Mouse (Mus musculus) right cerebral cortex, adult 18-20 months (tissue): ENCODE results near the gene Gm20388.
"Not testable (repeated sequence)": the region's sequence is repeated elsewhere in the genome, so short reads cannot be mapped to it uniquely, and the experiment has no call there.

Source experiments
- DNase-seq: peaks from one replicate; pipeline ENCODE4 v3.0.0; 2022; ENCODE audit warnings: mixed read lengths

The Gm20388 gene

DNA sequence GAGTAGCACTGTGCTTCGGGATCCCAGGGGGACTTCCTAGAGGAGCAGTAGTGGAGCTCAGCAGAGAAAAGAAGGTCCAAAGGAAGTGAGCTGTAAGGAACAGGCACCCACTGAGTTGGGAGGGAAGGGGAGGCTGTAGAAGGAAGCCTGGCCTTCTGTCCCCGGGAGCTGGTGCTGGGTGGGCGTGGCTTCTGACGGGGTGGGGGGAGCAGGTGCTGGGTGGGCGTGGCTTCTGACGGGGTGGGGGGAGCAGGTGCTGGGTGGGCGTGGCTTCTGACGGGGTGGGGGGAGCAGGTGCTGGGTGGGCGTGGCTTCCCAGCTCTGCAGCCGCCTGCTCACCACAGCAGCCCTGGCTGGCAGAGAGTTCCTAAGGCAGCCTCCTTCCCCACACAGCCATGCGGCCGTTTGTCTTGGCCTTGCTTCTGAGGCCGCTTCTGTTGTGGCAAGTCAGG, 2413.3 kb downstream of the Gm20388 start:
- DNase-seq, result not testable (repeated sequence)

DNA sequence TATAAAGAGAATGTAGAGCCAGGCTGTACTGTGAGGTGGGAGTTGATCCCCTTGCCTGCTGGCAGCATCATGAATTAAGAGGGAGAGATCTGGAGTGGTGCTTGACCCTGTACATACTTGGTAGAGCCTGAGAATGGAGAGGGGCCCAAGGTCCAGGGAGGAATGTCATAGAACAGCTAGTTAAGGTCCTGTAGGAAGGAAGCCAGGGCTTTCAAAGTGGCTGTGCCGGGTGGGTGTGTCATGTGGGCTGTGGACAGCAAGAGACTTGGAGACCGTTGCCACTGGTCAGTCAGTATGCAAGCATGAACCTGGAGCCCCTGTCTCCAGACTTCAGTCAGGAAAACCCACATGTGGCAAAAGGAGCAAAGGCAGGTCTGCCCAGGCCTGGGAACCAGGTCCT, 2414.6 kb downstream of the Gm20388 start:
- no peak for DNase-seq

DNA sequence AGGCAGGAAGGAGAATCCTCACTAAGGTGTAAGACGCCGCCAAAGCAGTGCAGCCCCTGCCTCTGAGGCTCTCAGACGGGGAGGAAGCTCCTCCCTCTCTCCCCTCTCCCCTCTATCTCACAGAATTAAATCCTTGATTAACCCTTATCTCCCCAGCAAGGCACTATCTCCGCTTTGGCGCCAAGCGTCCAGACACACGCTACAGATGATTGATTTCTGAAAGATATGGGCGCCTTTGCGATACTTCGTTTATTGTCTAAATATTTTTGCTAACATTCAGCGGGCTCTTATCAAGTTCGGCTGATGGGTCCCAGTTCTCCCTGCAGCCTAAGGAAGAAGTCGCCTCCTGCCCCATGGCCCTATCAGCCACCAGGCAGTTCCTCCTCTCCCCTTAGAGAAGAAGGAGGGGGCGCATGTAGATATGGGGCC, 2415.5 kb downstream of the Gm20388 start:
- no peak for DNase-seq

DNA sequence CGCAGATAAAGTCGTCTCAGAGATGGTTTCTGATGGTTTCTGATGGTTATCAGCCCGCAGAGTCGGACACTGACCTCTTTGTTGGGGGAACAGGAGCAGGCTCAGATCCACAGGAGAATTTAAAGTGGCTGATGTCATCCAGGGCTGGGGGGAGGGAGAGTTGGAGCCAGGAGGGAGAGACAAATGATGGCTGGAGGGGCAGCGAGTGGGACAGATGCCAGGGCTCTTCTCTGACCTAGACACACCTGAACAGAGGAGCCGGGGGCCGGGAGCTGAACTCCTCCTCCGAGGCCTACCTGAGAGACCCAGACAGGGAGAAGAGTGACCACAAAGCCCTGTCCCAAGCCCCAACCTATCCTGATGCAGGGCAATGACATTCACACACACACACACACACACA, 2418.4 kb downstream of the Gm20388 start:
- DNase-seq, result no peak

DNA sequence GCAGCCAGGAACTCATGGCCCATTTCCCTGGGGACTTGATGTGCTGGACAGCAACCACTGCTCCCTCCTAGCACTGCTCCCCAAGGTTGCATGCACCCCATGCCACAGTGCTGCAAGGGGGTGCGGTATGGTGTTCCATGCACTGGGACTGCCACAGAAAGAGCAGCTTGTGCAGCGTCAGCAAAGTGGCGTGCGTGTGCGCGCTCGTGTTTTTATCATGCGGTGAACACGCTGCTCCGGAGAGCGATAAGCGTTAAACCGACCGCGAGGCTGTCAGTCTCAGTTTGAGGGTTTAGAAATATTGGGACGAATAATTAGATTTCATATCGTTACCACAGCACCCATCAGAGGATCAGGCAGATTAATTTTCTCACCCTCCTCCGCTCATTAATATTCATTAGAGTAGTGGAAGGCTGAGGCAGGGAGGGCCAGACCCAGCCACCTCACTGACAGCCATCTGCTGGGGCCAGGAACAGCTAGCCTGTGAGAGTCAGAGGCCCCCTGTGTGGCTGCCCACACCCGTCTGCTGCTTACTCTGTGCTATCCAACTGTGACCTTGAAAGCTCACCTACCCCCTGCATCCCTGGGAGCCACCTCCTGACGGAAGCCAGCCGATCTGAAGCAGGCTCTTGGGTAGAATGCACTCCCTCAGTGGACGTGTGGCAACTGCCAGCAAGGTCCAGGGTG, 2419.1 kb downstream of the Gm20388 start:
- no peak for DNase-seq

DNA sequence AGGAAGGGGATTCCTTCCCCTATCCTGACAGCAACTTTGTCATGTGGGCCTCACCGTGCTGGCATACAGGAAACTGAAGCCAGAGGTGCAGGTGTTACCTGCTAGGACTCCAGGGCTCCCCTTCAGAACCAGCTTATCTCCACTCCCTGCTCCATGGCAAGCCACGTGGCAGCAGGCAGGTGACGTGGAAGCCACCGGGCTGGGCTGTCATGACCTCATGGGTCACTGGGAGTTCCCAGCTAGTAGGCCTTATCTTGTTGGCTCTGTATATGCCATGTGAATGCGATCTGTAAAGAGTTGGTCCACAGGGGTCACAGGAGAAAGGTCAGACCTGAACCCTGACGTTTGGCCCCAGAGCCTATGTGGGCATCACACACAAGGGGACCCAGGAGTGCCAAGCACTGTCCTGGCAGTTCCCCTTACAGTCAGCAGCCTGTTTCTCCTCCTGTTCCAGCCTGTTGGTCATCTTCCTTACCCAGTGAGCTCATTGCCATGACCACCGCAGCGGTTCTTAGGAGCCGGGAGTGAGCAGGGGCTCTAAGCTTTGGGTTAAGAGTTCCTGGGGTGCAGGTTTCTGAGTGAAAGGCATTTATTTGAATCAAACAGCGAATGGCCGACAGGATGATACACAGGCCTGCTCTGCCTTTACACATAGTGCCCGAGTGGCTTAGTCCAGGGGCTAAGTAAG, 2419.9 kb downstream of the Gm20388 start:
- DNase-seq, result no peak

DNA sequence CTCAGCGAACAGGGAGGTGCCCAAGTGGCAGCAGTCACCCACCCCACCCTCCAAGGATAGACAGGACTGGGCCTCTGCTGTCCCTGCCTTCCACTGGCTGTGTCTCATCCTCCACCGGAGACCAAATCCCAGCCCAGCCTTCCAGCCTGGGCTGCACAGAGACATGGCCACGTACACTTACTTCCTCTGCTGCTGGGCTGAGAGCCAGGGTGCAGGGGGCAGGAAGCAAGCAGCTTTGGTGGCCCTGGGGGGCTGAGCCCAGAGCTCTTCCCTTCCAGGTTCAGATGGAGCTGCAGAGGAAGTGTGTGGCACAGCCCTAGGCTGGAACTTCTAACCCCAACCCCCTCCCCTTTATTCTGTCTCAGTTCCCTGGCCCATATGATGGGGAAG, 2420.5 kb downstream of the Gm20388 start:
- no peak for DNase-seq

DNA sequence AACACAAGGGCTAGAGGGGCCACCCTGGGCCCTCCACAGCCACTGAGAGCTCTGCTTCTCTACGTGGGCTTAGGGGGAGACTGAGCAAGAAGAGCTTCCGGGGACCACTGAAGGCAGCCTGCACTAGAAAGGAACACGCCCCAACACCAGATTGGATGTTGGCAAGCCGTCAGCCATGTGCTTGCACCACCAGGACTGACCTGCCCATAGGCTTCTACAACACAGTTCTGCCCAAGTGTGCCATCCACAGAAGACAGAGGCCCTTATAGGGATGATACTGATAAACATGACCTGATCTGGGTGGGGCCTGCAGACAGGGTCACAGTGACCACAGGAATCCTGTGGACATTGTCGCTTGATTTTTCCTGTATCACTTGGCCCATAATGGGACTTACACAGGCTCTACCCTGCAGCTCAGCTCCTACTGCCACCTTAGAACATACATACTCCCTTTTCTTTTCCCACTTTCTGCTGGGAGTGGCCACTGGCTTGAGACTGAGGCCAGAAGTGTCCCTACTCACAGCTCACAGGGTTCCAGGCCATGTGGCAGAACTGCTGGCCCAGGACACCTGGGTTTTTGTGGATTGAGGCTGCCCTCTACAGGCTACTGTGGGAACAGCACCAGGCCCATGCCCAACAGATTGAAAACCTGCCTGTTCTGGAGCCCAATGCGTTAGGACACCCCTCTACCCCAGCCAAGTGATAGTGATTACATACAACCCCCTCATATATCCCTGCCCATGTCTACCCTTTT, 2422.3 kb downstream of the Gm20388 start:
- peak; percentile 78 for DNase-seq

DNA sequence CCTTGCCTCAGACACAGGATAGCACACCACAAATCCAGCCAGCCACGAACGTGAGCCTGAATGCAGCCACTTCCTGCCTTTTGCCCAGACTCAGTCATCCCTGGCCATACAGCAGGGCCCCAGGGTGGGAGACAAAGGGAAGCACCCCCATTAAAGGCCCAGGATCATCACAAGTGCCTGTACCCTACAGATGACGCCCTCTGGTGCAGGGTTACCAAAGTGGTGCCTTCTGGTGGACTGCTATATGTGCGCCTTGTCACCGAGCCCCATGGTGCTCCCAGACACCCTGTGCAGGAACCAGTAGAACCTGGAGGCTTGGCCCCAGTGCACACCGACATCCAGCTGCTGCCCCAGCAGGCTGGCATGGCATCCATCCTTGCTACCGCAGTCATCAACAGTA, 2422.9 kb downstream of the Gm20388 start:
- DNase-seq, result no peak

DNA sequence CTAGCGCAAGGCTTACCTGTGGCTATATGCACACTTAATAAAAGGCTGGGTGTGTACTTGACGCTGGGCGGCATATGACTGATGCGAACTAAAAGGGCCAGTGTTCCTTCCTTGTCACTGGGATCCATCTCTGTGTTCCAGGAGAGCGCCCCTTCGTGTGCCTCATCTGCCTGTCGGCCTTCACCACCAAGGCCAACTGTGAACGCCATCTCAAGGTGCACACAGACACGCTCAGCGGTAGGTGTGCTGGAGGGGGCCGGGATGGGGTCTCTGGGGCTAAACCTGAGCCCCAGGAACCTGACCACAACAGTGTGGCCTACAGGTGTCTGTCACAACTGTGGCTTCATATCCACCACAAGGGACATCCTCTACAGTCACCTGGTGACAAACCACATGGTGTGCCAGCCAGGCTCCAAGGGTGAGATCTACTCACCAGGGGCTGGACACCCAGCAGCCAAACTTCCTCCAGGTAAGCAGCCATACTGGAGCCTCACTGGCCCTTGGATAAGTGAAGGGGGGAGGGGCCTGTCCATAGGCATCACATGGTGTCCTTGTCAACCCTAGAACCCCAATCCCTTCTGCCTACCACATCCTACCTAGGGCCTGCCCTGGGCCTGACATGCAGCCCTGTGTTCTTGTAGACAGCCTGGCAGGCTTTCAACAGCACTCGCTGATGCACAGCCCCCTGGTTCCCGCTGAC, 2424.3 kb downstream of the Gm20388 start:
- no peak for DNase-seq

DNA sequence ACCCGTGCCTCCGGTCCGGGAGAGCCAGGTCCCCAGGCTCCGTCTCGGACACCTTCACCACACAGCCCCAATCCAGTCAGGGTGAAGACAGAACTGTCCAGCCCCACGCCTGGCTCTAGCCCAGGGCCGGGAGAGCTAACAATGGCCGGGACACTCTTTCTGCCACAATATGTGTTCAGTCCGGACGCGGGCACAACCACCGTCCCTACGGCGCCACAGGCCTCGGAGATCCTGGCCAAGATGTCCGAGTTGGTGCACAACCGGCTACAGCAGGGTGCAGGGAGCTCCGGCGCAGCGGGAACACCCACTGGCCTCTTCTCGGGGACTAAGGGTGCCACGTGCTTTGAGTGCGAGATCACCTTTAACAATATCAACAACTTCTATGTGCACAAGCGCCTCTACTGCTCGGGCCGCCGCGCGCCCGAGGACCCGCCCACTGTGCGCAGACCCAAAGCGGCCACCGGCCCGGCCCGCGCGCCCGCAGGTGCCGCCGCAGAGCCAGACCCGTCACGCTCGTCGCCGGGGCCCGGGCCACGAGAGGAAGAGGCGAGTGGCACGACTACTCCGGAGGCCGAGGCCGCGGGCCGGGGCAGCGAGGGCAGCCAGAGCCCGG, 2425.1 kb downstream of the Gm20388 start:
- no peak for DNase-seq

DNA sequence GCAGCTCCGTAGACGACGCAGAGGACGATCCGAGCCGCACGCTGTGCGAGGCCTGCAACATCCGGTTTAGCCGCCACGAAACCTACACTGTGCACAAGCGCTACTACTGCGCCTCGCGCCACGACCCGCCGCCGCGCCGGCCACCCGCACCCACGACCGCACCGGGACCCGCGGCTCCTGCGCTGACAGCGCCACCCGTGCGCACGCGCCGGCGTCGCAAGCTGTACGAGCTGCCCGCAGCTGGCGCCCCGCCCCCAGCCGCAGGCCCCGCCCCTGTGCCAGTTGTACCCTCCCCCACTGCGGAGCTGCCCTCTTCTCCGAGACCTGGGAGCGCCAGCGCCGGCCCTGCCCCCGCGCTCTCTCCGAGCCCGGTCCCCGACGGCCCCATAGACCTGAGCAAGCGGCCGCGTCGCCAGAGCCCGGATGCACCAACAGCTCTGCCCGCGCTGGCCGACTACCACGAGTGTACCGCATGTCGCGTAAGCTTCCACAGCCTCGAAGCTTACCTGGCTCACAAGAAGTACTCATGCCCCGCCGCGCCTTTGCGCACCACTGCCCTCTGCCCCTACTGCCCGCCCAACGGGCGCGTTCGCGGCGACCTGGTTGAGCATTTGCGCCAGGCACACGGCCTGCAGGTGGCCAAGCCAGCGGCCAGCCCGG, 2425.7 kb downstream of the Gm20388 start:
- DNase-seq, result peak; percentile 66

DNA sequence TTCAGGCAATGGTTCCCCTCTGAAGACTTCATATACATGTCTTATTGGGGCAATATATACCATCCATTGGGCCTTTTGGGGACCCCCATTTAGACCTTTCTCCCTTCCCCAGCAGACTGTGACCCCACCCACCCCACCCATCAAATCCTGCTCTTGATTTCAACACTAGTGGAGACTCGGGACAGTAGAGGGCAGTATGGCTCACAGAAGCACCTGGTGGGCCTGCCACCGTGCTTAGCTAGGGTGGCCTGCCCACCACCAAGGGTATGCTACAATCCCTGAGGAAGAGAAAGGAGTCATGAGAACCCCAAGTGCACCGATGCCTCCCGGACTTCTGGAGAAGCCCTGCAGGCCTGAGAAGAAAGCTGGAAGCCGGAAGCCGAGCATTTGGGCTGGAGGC, 2428.2 kb downstream of the Gm20388 start:
- no peak for DNase-seq

DNA sequence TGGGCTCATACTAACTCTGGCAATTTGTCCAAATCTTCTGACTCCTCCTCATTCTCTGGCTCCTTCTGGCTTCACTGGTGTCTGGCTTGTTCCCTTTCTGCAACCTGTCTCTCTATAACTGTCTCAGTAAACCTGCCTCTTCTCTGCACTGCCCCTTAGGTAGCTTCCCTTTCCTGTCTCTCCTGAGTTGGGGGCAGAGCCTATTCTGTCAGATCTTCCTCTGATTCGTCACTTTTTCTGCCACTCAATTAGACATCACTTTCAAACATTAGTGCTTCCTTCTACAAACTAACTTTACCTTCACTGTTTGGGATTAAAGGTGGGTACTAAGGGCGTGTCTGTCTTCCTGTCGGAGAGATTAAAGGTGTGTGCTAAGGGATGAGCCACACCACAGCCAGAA, 2430.1 kb downstream of the Gm20388 start:
- no peak for DNase-seq

DNA sequence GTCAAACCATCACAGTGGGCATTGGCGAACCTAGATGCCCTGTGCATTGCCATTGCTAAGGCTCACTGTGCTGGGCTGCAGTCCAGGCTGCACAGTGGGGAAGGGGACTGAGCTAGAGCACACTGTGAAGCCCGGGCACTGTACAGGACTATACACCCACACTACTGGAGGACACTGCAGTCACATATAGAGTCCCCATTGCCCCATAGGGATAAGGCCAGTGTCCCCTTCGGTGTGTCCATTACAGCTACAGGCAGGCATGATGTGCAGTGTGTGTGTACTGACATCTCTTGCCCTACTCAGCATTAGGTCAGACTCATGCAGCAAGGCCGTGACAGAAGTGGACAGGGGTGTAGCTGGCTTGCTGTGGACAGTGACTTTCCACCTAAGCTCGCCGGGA, 2431.1 kb downstream of the Gm20388 start:
- no peak for DNase-seq

DNA sequence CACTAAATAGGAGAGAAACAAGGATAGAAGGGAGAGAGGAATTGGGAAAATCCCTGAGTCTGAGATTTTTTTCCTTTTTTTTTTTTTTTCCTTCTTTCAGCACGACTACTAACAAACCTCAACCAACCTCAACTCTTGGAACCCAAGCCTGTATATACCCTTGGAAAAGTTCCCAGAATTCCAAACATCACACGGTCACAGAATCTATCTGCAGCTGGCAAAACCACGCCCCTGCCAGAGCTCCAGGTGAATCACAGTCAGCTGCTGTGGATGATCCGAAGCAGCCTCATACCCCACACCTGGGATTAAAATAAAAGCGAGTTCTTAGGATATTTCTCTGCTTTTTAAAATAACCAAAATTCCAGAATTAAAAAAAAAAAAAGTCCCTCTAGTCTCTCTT, 2431.7 kb downstream of the Gm20388 start:
- no peak for DNase-seq

DNA sequence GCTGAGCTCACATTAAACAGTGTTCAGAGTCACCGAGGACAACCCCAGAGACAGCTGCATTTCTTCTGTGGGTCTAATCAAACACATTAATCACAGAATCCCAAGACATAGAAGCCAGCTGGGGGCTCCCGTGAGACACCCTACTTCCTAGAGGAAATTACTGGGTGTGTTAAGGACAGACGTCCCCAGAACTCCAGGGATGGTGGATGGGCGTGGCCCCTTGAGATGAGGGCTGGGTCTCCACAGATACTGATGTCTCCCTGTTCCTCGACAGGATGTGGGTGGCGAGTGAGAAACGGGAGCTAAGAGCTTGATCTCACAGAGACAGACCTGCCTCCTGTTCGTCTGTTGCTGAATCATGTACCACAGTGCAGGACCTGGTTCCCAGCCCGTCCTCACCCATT, 2432.2 kb downstream of the Gm20388 start:
- DNase-seq, result peak; percentile 66

DNA sequence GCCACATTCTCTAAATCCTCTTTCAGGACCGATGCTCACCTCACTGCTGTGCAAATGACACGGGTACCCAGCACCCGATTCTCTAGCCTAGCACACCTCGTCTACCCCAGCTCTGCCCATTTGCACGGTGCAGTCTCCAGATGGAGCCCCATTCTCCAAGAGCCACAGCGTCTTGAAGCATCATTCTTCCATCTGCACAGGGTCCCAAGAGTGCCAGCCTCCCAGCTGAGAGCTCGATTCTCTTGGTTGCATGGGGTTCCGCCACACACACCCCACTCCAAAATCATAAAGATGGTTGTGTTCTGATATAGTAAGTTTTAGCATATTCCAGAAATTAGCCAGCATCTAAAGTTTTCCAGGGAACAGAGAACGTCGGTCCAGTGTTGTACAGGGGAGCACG, 2432.7 kb downstream of the Gm20388 start:
- DNase-seq, result no peak

DNA sequence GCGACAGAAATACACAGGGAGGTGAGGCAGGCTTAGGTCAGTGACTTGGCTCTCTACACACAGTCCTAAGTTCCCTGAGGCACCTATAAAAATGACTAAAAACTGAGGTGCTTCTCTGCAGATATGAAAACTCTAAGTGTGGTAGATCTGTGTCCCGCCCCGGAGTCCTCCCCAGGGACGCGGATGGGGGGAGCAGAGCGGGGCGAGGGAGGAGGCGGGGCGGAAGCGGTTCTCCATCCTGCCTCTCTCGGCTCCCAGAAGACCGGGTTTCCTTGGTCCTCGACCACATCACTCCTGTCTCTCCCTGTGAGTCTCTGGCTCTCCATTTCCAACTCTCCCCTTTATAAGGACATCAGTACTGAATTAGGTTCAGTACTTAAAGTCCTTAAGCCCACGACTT, 2433.1 kb downstream of the Gm20388 start:
- no peak for DNase-seq

DNA sequence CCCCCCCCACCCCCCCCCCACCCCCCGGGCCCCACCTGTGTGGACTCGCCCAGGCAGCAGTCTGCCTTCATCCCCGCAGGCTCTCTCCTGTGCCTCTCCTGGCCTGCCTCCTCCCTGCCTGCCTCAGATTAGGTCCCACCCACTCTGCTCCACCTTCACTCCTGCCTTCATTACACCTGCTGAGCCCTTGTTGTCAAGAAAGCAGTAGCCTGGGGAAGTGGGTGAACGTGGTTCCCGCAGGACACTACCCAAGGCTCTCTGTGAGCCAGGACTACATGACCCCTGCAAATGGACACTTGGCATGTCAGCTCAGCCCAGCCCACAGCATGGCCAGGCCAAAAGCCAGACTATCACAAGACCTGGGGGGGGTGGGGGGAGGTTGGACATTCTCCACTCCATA, 2433.6 kb downstream of the Gm20388 start:
- DNase-seq, result no peak

DNA sequence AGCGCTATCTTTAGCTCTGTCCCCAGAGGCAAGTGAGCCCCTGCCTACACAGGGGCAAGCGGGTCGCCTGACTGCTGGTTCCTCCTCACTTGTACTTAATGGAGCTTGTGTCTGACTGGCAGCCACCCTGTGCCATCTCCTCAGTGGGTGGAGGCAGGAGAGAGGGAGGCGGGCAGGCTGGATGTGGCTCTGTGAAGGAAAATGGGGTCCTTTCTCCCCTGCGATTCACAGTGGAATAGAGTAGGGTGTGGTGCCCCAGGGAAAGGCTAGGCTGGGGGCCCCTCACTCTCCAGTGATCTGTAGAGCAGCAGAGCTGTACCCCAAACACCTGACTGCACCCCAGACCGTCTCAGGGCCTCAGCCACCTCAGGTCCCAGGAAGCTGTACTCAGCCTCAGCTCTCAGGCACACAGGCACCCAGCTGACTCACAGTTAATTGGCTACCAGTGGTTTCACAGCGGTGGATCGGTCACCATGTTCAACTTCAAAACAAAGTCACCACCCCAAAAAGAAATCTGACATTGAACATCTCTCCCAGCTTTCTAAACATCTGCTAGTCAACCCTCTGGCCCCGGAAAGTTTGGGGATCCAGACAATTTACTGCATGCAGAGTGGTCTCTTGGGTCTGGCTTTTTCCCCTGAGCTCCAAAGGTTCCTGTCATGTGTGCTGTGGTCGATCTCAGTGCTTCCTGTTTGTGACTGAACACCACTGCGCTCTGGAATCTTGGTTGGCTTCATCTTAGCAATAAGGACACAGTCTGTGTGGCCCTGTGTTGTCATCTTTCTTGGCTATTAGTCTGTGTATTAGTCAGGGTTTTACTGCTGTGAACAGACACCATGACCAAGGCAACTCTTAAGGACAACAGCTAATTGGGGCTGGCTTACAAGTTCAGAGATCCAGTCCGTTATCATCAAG, 2434.8 kb downstream of the Gm20388 start:
- no peak for DNase-seq
